Mouse (Mus musculus): ENCODE measurements around the gene Dnali1. TPM values are rescaled to one million over a fixed set of nuclear protein-coding genes. Genes with fewer than 3 reads are reported as not detected.

The Dnali1 gene
- polyA plus RNA-seq, 1 experiment: not detected

DNA sequence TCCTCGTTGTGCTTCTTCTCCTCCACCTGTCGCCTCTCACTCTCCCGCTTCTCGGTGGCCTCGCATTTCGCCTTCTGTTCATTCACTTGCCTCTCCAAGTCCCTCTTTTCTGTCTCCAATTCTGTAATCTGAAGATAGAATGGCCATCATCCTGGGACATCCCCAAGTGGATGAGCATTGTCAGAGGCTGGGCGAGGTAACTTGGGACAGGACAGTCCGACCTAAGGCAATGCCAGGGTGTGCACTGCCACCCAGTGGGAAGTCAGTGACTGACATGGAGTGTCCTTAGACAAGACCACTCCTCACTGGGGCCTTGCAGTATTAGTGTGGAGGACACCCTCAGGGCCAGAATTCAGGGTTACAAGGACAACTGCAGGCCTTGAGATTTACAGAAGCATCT lies 6.5 kb downstream of the Dnali1 start:
- 9% methylated on average over 8 of the region's 8 CpGs for WGBS
- Histone ChIP-seq H3K27ac (ENCODE audit: control insufficient read depth, insufficient read depth, low read depth, low read length, poor library complexity) (no peak overlapping the region), H3K4me3 (replicated peaks; ENCODE audit: control insufficient read depth, low read depth, low read length) (peak overlapping the region; percentile 6), H3K4me1 (ENCODE audit: control insufficient read depth, insufficient read depth, low read length) (no peaks in the 10 kb centered on the region; the same call in 1 of the 2 replicates)
- TF ChIP-seq CTCF (IDR thresholded peaks at IDR 0.05; ENCODE audit: control insufficient read depth, insufficient read depth, low read length) (peak; percentile 97), POLR2A (IDR thresholded peaks at IDR 0.05; ENCODE audit: borderline replicate concordance, control insufficient read depth, low read depth, low read length) (no peak)

DNA sequence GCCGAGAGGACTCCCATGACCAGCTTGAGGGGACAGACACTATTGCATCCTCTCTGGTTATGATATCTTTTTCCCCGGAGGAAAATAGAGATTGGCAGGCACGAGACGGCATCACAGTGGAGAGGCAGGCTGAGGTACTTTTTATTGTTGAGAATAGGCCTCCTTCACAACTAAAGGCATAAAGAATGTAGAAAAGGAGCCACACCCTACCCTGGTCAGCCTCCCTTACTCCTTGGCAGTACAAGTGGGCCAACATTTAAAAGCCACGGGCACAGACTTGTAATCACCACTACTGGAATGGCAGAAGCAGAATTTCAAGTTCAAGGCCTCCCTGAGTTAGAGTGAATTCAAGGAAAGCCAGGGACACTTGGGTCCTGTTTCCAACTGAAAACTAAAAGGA lies 7.5 kb downstream of the Dnali1 start:
- no peak for TF ChIP-seq POLR2A (IDR thresholded peaks at IDR 0.05; ENCODE audit: borderline replicate concordance, control insufficient read depth, low read depth, low read length)
- no peak for TF ChIP-seq CTCF (IDR thresholded peaks at IDR 0.05; ENCODE audit: control insufficient read depth, insufficient read depth, low read length)
- H3K4me3 ChIP-seq (replicated peaks; ENCODE audit: control insufficient read depth, low read depth, low read length): no peak overlapping the region
- no peak overlapping the region for H3K27ac ChIP-seq (ENCODE audit: control insufficient read depth, insufficient read depth, low read depth, low read length, poor library complexity)
- H3K4me1 ChIP-seq (ENCODE audit: control insufficient read depth, insufficient read depth, low read length): no peaks in the 10 kb centered on the region; the same call in 1 of the 2 replicates
- 76% methylated on average over 5 of the region's 5 CpGs for WGBS

DNA sequence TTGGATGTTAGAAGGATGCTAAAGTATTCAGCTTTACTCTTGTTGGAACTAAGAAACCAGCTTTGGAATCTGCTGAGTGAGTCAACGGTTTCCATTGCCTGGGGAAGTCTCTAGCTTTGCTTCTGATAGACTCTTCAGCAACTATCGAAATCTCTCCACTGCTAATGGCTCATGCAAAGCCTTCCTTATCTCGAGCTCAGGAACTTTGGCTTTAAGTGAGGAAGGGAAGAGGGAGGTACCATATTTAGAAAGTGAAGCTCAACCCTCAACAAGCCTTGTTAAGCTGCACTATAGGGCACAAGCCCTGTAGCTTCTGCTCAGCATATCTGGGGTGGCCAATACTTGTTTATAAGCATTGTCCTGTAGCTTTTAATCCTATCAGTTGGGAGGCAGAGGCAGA lies 8.2 kb downstream of the Dnali1 start:
- Histone ChIP-seq H3K27ac (ENCODE audit: control insufficient read depth, insufficient read depth, low read depth, low read length, poor library complexity) (no peak overlapping the region), H3K4me3 (replicated peaks; ENCODE audit: control insufficient read depth, low read depth, low read length) (no peak overlapping the region), H3K4me1 (ENCODE audit: control insufficient read depth, insufficient read depth, low read length) (no peaks in the 10 kb centered on the region; the same call in 1 of the 2 replicates)
- TF ChIP-seq CTCF (IDR thresholded peaks at IDR 0.05; ENCODE audit: control insufficient read depth, insufficient read depth, low read length): no peak
- TF ChIP-seq POLR2A (IDR thresholded peaks at IDR 0.05; ENCODE audit: borderline replicate concordance, control insufficient read depth, low read depth, low read length): no peak
- WGBS: 39% methylated on average over 3 of the region's 3 CpGs

DNA sequence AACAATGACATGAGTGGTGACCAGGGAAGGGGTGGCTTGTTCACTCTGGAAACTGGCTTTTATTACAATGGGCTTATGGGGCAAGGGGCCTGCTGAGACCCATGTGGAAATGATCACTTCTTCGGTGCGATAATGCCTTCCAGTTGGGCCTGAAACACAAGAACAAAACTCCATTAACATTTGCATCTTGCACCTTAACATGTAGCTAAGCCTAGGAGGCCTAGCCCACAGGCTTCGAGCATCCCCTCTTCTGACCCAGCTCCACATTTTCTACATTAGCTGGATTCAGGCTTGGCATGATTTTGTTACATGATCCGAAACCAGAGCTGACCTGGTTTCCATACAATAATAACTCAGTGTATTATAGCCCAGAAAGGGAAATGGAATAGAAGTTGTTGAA lies 9.0 kb downstream of the Dnali1 start:
- H3K4me3 ChIP-seq (replicated peaks; ENCODE audit: control insufficient read depth, low read depth, low read length): no peak overlapping the region
- H3K4me1 ChIP-seq (ENCODE audit: control insufficient read depth, insufficient read depth, low read length): no peaks in the 10 kb centered on the region; the same call in 1 of the 2 replicates
- TF ChIP-seq POLR2A (IDR thresholded peaks at IDR 0.05; ENCODE audit: borderline replicate concordance, control insufficient read depth, low read depth, low read length) (no peak), CTCF (IDR thresholded peaks at IDR 0.05; ENCODE audit: control insufficient read depth, insufficient read depth, low read length) (no peak)
- WGBS: 88% methylated on average over 4 of the region's 4 CpGs
- H3K27ac ChIP-seq (ENCODE audit: control insufficient read depth, insufficient read depth, low read depth, low read length, poor library complexity): no peak overlapping the region

DNA sequence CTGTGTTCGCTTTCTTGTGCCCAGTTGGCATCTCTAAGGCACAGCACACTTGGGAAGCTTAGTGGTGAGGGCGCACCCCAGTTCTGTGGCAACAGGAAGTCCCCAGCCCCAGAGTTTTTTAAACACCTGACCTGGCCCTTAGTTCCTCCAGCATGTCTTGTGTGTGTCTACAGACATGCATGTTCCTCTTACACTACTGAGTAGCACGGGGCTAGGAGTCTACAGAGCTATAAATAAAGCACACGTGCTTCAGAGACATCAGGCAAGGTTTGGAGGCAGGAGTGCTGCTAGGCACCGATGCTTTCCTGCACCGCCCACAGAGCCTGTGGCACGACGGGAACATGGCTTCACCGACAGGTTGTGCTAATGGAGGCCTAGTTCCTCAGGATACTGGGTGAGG lies 10.1 kb downstream of the Dnali1 start:
- Histone ChIP-seq H3K4me1 (ENCODE audit: control insufficient read depth, insufficient read depth, low read length) (no peaks in the 10 kb centered on the region; the same call in 1 of the 2 replicates), H3K27ac (ENCODE audit: control insufficient read depth, insufficient read depth, low read depth, low read length, poor library complexity) (peak overlapping the region; percentile 74), H3K4me3 (replicated peaks; ENCODE audit: control insufficient read depth, low read depth, low read length) (peak overlapping the region; percentile 7)
- TF ChIP-seq POLR2A (IDR thresholded peaks at IDR 0.05; ENCODE audit: borderline replicate concordance, control insufficient read depth, low read depth, low read length) (no peak), CTCF (IDR thresholded peaks at IDR 0.05; ENCODE audit: control insufficient read depth, insufficient read depth, low read length) (no peak)
- 22% methylated on average over 9 of the region's 9 CpGs for WGBS

DNA sequence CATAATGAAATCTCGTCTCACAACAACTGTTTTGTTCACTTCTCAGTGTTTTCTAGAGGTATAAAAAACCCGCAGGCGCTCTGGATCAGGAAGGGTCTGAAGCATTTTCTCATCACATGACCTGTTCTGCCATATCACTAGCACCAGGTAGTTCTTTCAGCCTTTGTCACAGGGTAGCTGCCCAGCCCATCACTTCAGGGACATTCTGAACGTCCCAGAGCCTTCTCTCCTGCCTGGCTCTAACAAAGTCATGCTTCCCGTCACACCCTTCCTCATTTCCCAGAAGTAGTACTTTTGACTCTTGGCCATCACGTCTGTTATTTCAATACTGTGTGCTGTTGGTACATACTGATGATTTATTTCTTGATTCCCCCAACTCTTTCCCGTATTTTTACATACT lies 21.0 kb downstream of the Dnali1 start:
- Histone ChIP-seq H3K27ac (ENCODE audit: control insufficient read depth, insufficient read depth, low read depth, low read length, poor library complexity) (no peak overlapping the region), H3K4me3 (replicated peaks; ENCODE audit: control insufficient read depth, low read depth, low read length) (no peak overlapping the region), H3K4me1 (ENCODE audit: control insufficient read depth, insufficient read depth, low read length) (no peaks in the 10 kb centered on the region)
- 85% methylated on average over 7 of the region's 7 CpGs for WGBS
- no peak for TF ChIP-seq CTCF (IDR thresholded peaks at IDR 0.05; ENCODE audit: control insufficient read depth, insufficient read depth, low read length)
- TF ChIP-seq POLR2A (IDR thresholded peaks at IDR 0.05; ENCODE audit: borderline replicate concordance, control insufficient read depth, low read depth, low read length): no peak

DNA sequence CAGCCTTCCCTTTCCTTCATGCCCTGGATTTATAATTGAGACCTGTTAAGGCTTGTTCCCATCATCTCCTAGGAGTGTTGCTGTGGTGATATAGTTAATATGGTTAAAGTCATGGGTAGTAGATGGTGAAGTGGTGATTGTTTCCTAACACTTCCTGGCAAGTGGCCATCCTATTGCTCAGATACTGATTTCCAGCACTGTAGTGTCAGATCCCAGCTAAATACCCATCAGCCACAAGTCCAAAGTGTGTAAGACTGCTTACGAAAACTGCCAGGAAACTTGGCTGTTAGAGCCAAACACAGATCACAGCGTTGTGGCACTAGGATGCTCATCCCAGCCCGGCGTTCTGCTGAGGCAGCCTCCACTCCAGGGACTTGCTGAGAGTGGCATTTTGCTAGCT lies 31.2 kb downstream of the Dnali1 start:
- TF ChIP-seq CTCF (IDR thresholded peaks at IDR 0.05; ENCODE audit: control insufficient read depth, insufficient read depth, low read length) (no peak), POLR2A (IDR thresholded peaks at IDR 0.05; ENCODE audit: borderline replicate concordance, control insufficient read depth, low read depth, low read length) (no peak)
- Histone ChIP-seq H3K4me3 (replicated peaks; ENCODE audit: control insufficient read depth, low read depth, low read length) (no peak overlapping the region), H3K4me1 (ENCODE audit: control insufficient read depth, insufficient read depth, low read length) (peaks cover 3% of the 10 kb centered on the region), H3K27ac (ENCODE audit: control insufficient read depth, insufficient read depth, low read depth, low read length, poor library complexity) (no peak overlapping the region)
- 85% methylated on average over 4 of the region's 4 CpGs for WGBS

DNA sequence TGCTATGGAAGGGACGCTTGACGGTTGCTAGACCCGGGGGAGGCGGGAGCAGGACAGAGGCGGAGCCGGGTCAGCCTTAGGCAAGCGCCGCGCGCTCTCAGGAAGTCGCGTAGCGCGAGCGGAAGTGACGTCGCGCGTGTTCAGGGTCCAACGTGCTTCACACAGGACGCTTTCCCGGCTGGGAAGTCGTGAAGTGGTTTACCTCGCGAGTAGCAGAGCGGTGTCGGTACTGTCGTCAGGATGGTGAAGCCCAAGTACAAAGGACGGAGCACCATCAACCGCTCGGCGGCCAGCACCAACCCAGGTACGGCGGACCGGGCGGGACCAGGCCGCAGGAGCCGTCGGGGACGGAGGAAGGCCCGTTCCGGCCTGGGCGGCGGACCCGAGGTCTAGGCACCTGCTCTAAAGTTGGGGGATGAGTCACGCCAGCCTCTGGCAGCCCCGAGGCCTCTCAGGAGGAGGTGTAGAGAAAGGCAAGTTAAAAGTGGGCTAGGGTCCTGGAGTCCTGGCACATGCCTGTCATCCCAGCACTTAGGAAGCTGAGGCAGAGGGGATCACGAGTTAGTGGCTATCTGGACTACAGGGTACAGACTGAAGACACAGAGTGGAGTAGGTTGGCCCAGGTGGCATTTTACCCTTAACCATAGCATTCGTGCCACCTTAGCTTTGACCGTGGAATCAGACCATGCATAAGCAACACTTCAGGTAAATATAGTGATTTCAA lies 35.5 kb downstream of the Dnali1 start:
- Histone ChIP-seq H3K4me1 (ENCODE audit: control insufficient read depth, insufficient read depth, low read length) (peaks cover 3% of the 10 kb centered on the region), H3K4me3 (replicated peaks; ENCODE audit: control insufficient read depth, low read depth, low read length) (peak overlapping the region; percentile 89), H3K27ac (ENCODE audit: control insufficient read depth, insufficient read depth, low read depth, low read length, poor library complexity) (peak overlapping the region; percentile 16; the same call in 1 of the 2 replicates)
- no peak for TF ChIP-seq CTCF (IDR thresholded peaks at IDR 0.05; ENCODE audit: control insufficient read depth, insufficient read depth, low read length)
- peak; percentile 64; the same call in 1 of the 2 replicates for TF ChIP-seq POLR2A (IDR thresholded peaks at IDR 0.05; ENCODE audit: borderline replicate concordance, control insufficient read depth, low read depth, low read length)
- WGBS: under 1% methylated on average over 50 of the region's 50 CpGs

Measured in bone marrow, adult 2 months (tissue).